Mouse (Mus musculus) MEL (cell line): ENCODE measurements at regions not wholly inside any gene's neighbourhood (a gene's known extent, or its start where the extent isn't known, plus 50 kb on each side); places are given as distances from the start of the nearest gene placed in this dataset.

Source experiments
- DNase-seq: peaks from one replicate; pipeline ENCODE4 v3.0.0; 2011; ENCODE audit warnings: low read depth, low spot score
- H3K27ac ChIP-seq: 2 replicates; pipeline ENCODE4 v1.5.1; 2012; ENCODE audit warnings: low read depth, mild to moderate bottlenecking, control low read depth, low read length, moderate library complexity; ENCODE audit not compliant: control insufficient read depth
- H3K27me3 ChIP-seq, 2 experiments: fragments of 150-350 bp in 1 of 2; sonication (generic) in 1 of 2; 2 replicates each; pipeline ENCODE4 v1.6.1; 2012; ENCODE audit warnings: low read length in 2 of 2, mild to moderate bottlenecking in 2 of 2, improper control_type of control experiment in 1 of 2, moderate library complexity in 1 of 2; ENCODE audit not compliant: insufficient read depth in 2 of 2, control insufficient read depth in 1 of 2
- H3K36me3 ChIP-seq, 2 experiments: 2 replicates each; pipeline ENCODE4 v1.6.1; 2012 to 2014; ENCODE audit warnings: low read length in 2 of 2, improper control_type of control experiment in 1 of 2, inconsistent platforms in 1 of 2, mild to moderate bottlenecking in 1 of 2; ENCODE audit not compliant: insufficient read depth in 2 of 2, control insufficient read depth in 1 of 2
- H3K4me1 ChIP-seq, 2 experiments: fragments of 150-350 bp in 1 of 2; sonication (generic) in 1 of 2; 2 replicates each; pipeline ENCODE4 v1.6.1; 2012; ENCODE audit warnings: low read length in 2 of 2, improper control_type of control experiment in 1 of 2, mild to moderate bottlenecking in 1 of 2; ENCODE audit not compliant: insufficient read depth in 2 of 2, control insufficient read depth in 1 of 2
- H3K4me3 ChIP-seq, 2 experiments: fragments of 150-350 bp in 1 of 2; sonication (generic) in 1 of 2; 2 replicates each; pipeline ENCODE4 v1.5.1; 2012; ENCODE audit warnings: low read depth in 2 of 2, low read length in 2 of 2, mild to moderate bottlenecking in 2 of 2, moderate library complexity in 2 of 2, control low read depth in 1 of 2, improper control_type of control experiment in 1 of 2; ENCODE audit not compliant: control insufficient read depth in 1 of 2, insufficient read depth in 1 of 2
- H3K79me2 ChIP-seq: 2 replicates; pipeline ENCODE4 v1.6.1; 2012; ENCODE audit warnings: mild to moderate bottlenecking, low read length, moderate library complexity; ENCODE audit not compliant: control insufficient read depth, poor library complexity, insufficient read depth
- H3K9ac ChIP-seq: 2 replicates; pipeline ENCODE4 v1.6.1; 2012; ENCODE audit warnings: low read depth, mild to moderate bottlenecking, control low read depth, low read length, moderate library complexity; ENCODE audit not compliant: control insufficient read depth, poor library complexity, severe bottlenecking
- H3K9me3 ChIP-seq: fragments of 150-350 bp; sonication (generic); replicated peaks from 2 replicates; pipeline ENCODE4 v1.6.1; 2012; ENCODE audit warnings: mild to moderate bottlenecking, low read length, improper control_type of control experiment, moderate library complexity; ENCODE audit not compliant: insufficient read depth
- BHLHE40 ChIP-seq: IDR thresholded peaks from 2 replicates; pipeline ENCODE4 v1.6.1; 2012; ENCODE audit warnings: low read depth, mild to moderate bottlenecking, inconsistent platforms, low read length, improper control_type of control experiment, borderline replicate concordance
- CHD1 ChIP-seq: IDR thresholded peaks from 2 replicates; pipeline ENCODE4 v1.6.1; 2012; ENCODE audit warnings: low read depth, mild to moderate bottlenecking, inconsistent platforms, low read length, improper control_type of control experiment
- ELF1 ChIP-seq: IDR thresholded peaks from 2 replicates; pipeline ENCODE4 v1.6.1; 2014; ENCODE audit warnings: low read depth, mild to moderate bottlenecking, inconsistent platforms, low read length, improper control_type of control experiment, moderate library complexity
- EP300 ChIP-seq, 2 experiments: IDR thresholded peaks; 2 replicates each; pipeline ENCODE4 v1.6.1; 2011; ENCODE audit warnings: improper control_type of control experiment in 2 of 2, low read length in 2 of 2, low read depth in 1 of 2, mild to moderate bottlenecking in 1 of 2
- GABPA ChIP-seq: IDR thresholded peaks from 2 replicates; pipeline ENCODE4 v1.6.1; 2012; ENCODE audit warnings: low read depth, mild to moderate bottlenecking, inconsistent platforms, low read length, improper control_type of control experiment, moderate library complexity
- GATA1 ChIP-seq: IDR thresholded peaks from 2 replicates; pipeline ENCODE4 v1.6.1; 2011; ENCODE audit warnings: low read depth, low read length, improper control_type of control experiment
- HCFC1 ChIP-seq: IDR thresholded peaks from 2 replicates; pipeline ENCODE4 v1.6.1; 2012; ENCODE audit warnings: low read depth, mild to moderate bottlenecking, inconsistent platforms, low read length, improper control_type of control experiment, moderate library complexity
- KAT2A ChIP-seq: conservative IDR thresholded peaks from 2 replicates; pipeline ENCODE4 v1.6.1; 2012; ENCODE audit warnings: low read depth, low read length, improper control_type of control experiment, inconsistent platforms
- MEF2A ChIP-seq: IDR thresholded peaks from 2 replicates; pipeline ENCODE4 v1.6.1; 2014; ENCODE audit warnings: low read depth, mild to moderate bottlenecking, inconsistent platforms, low read length, improper control_type of control experiment; ENCODE audit not compliant: poor library complexity, insufficient replicate concordance, severe bottlenecking; ENCODE audit errors: extremely low read depth
- MXI1 ChIP-seq: IDR thresholded peaks from 2 replicates; pipeline ENCODE4 v1.6.1; 2011; ENCODE audit warnings: mild to moderate bottlenecking, low read depth, low read length, improper control_type of control experiment
- MYB ChIP-seq: IDR thresholded peaks from 2 replicates; pipeline ENCODE4 v1.6.1; 2011; ENCODE audit warnings: mild to moderate bottlenecking, low read depth, low read length, improper control_type of control experiment
- MYC ChIP-seq: IDR thresholded peaks from 2 replicates; pipeline ENCODE4 v1.6.1; 2011; ENCODE audit warnings: low read depth, mild to moderate bottlenecking, low read length, improper control_type of control experiment, moderate library complexity
- POLR2A ChIP-seq, 2 experiments: IDR thresholded peaks; 2 replicates each; pipeline ENCODE4 v1.6.1; 2011 to 2012; ENCODE audit warnings: low read length in 2 of 2, mild to moderate bottlenecking in 2 of 2, control low read depth in 1 of 2, improper control_type of control experiment in 1 of 2, low read depth in 1 of 2, moderate library complexity in 1 of 2; ENCODE audit not compliant: control insufficient read depth in 1 of 2, insufficient read depth in 1 of 2, poor library complexity in 1 of 2
- RAD21 ChIP-seq: IDR thresholded peaks from 2 replicates; pipeline ENCODE4 v1.6.1; 2011; ENCODE audit warnings: mild to moderate bottlenecking, low read depth, low read length, improper control_type of control experiment
- SMC3 ChIP-seq: IDR thresholded peaks from 2 replicates; pipeline ENCODE4 v1.6.1; 2011; ENCODE audit warnings: low read depth, low read length, improper control_type of control experiment
- UBTF ChIP-seq: IDR thresholded peaks from 2 replicates; pipeline ENCODE4 v1.6.1; 2012; ENCODE audit warnings: low read depth, mild to moderate bottlenecking, inconsistent platforms, low read length, improper control_type of control experiment, moderate library complexity, borderline replicate concordance; ENCODE audit not compliant: insufficient read depth
- USF1 ChIP-seq: IDR thresholded peaks from 2 replicates; pipeline ENCODE4 v1.6.1; 2014; ENCODE audit warnings: low read depth, mild to moderate bottlenecking, inconsistent platforms, low read length, improper control_type of control experiment, moderate library complexity
- USF2 ChIP-seq, 2 experiments: IDR thresholded peaks; 2 replicates each; pipeline ENCODE4 v1.6.1; 2011 to 2012; ENCODE audit warnings: improper control_type of control experiment in 2 of 2, low read length in 2 of 2, borderline replicate concordance in 1 of 2, inconsistent platforms in 1 of 2, low read depth in 1 of 2, mild to moderate bottlenecking in 1 of 2; ENCODE audit not compliant: insufficient read depth in 1 of 2
- ZC3H11A ChIP-seq: IDR thresholded peaks from 2 replicates; pipeline ENCODE4 v1.6.1; 2012; ENCODE audit warnings: low read depth, mild to moderate bottlenecking, inconsistent platforms, low read length, improper control_type of control experiment
- ZNF384 ChIP-seq: IDR thresholded peaks from 2 replicates; pipeline ENCODE4 v1.6.1; 2012; ENCODE audit warnings: low read depth, mild to moderate bottlenecking, inconsistent platforms, low read length, improper control_type of control experiment

- no peak for DNase-seq
- H3K9ac ChIP-seq, result no peak overlapping the region
- H3K4me3 ChIP-seq, result no peak overlapping the region
- no peak for TF ChIP-seq UBTF
- TF ChIP-seq MYC, result no peak
- no peak for TF ChIP-seq EP300 (IDR thresholded peaks at IDR 0.05; ENCODE audit: low read depth in 1 of 2, low read length in 2 of 2)
- no peak for TF ChIP-seq SMC3
- TF ChIP-seq MEF2A, result no peak
- TF ChIP-seq HCFC1, result no peak
- no peak for TF ChIP-seq ELF1
- TF ChIP-seq GABPA, result no peak
- no peak for TF ChIP-seq GATA1
- no peak for TF ChIP-seq ZNF384
- no peak for TF ChIP-seq POLR2A (IDR thresholded peaks at IDR 0.05; ENCODE audit: control insufficient read depth in 1 of 2, insufficient read depth in 1 of 2, low read depth in 1 of 2, low read length in 2 of 2, poor library complexity in 1 of 2)
- no peak for TF ChIP-seq RAD21
- TF ChIP-seq MYB, result no peak
- no peak for TF ChIP-seq CHD1
- TF ChIP-seq MXI1, result no peak
- no peak for TF ChIP-seq ZC3H11A
- TF ChIP-seq USF1, result no peak
- no peak for TF ChIP-seq KAT2A
- TF ChIP-seq BHLHE40, result no peak
- no peaks in the 10 kb centered on the region for H3K9me3 ChIP-seq
- H3K36me3 ChIP-seq, result no peaks in the 10 kb centered on the region
- H3K27ac ChIP-seq, result no peak overlapping the region
- H3K27me3 ChIP-seq, result no peaks in the 10 kb centered on the region
- no peaks in the 10 kb centered on the region for H3K79me2 ChIP-seq
- H3K4me1 ChIP-seq, result no peaks in the 10 kb centered on the region
Observed at GRCm38 (mm10) chr9:122637591-122637990, 109.6 kb upstream of the Topaz1 start.

- TF ChIP-seq USF2 (IDR thresholded peaks at IDR 0.05; ENCODE audit: borderline replicate concordance in 1 of 2, insufficient read depth in 1 of 2, low read depth in 1 of 2, low read length in 2 of 2), result no peak
- no peaks in the 10 kb centered on the region for H3K36me3 ChIP-seq
- no peaks in the 10 kb centered on the region for H3K79me2 ChIP-seq
- H3K27ac ChIP-seq, result no peak overlapping the region
- no peak for DNase-seq
- no peaks in the 10 kb centered on the region for H3K9me3 ChIP-seq
- H3K4me1 ChIP-seq, result no peaks in the 10 kb centered on the region
- no peak overlapping the region for H3K9ac ChIP-seq
- H3K4me3 ChIP-seq, result no peak overlapping the region
- H3K27me3 ChIP-seq, result no peaks in the 10 kb centered on the region
Observed at GRCm38 (mm10) chr9:122639239-122639638, 107.9 kb upstream of the Topaz1 start.
